Mouse (Mus musculus): ENCODE measurements around the gene Fbxw7. TPM values are rescaled to one million over a fixed set of nuclear protein-coding genes. Genes with fewer than 3 reads are reported as not detected.

The Fbxw7 gene
- total and polyA plus RNA-seq, 3 experiments: 28.5 to 31.3 (median 29.8) TPM

DNA sequence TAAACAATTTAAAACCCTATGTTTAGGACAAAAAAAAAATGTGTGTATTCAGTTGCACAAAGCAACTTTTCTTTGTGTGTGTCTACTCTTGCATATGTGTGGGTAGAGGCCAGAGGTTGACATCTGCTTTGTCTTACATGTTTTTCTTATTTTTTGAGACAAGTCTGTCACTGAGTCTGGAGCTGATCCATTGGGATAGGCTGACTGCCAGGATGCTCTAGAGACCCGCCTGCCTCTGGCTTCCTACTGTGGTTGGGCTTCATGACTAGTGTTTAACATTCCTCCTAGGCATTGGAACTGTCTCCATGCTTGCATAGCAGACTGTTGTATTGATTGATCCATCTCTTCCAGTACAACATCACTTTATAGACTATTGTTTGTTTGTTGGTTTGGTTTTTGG lies 14.3 kb downstream of the Fbxw7 start:
- Histone ChIP-seq H3K4me3 (replicated peaks in 1 of 3; ENCODE audit: low read depth in 2 of 3, low read length in 2 of 3, poor library complexity in 1 of 3) (no peak overlapping the region), H3K79me2 (replicated peaks; ENCODE audit: control insufficient read depth, extremely low read depth, insufficient read depth, poor library complexity, severe bottlenecking) (peaks cover 50% of the 10 kb centered on the region), H3K36me3 (replicated peaks in 1 of 2; ENCODE audit: control insufficient read depth in 1 of 2, insufficient read depth in 1 of 2, low read length in 1 of 2) (peaks cover 0 to 26% of the 10 kb centered on the region in 2 experiments), H3K4me1 (ENCODE audit: control insufficient read depth in 1 of 2, insufficient read depth in 2 of 2) (peaks cover 3 to 80% of the 10 kb centered on the region in 2 experiments; a peak in 3 of 4 replicates), H3K27me3 (replicated peaks) (no peaks in the 10 kb centered on the region), H3K9ac (ENCODE audit: insufficient read depth, low read depth) (no peak overlapping the region), H3K9me3 (replicated peaks; ENCODE audit: low read length) (no peaks in the 10 kb centered on the region), H3K4me2 (ENCODE audit: insufficient read depth, low read depth, poor library complexity, severe bottlenecking) (no peak overlapping the region), H3K27ac (ENCODE audit: insufficient read depth, low read depth) (no peak overlapping the region)
- dilution Hi-C loops (cut with MboI; ENCODE audit: extremely low pct_ligation_motif_present, extremely low pct_unique_long_range_greater_than_20kb, low sequenced_read_pairs) (no loop called here), in situ Hi-C loops (cut with MboI; ENCODE audit: low pct_ligation_motif_present, low pct_unique_long_range_greater_than_20kb, low sequenced_read_pairs) (no loop called here)
- no peak for DNase-seq (ENCODE audit: extremely low read depth)
- TF ChIP-seq POLR2A (IDR thresholded peaks at IDR 0.05; ENCODE audit: low read depth, low read length) (no peak), ELF1 (IDR thresholded peaks at IDR 0.05; ENCODE audit: low read depth, low read length) (no peak), NELFE (IDR thresholded peaks at IDR 0.05; ENCODE audit: low read depth, low read length) (no peak), MEF2A (IDR thresholded peaks at IDR 0.05; ENCODE audit: borderline replicate concordance, low read depth, low read length) (no peak), E2F4 (IDR thresholded peaks at IDR 0.05; ENCODE audit: insufficient replicate concordance, low read depth, low read length) (no peak), JUND (conservative IDR thresholded peaks at IDR 0.05; ENCODE audit: low read depth, low read length) (no peak), CHD2 (IDR thresholded peaks at IDR 0.05; ENCODE audit: low read length) (no peak), POLR2AphosphoS2 (IDR thresholded peaks at IDR 0.05; ENCODE audit: low read depth, low read length) (no peak), CHD1 (IDR thresholded peaks at IDR 0.05; ENCODE audit: low read depth, low read length) (no peak), IRF4 (IDR thresholded peaks at IDR 0.05; ENCODE audit: low read depth, low read length) (no peak), BHLHE40 (IDR thresholded peaks at IDR 0.05; ENCODE audit: low read depth, low read length) (no peak), ZKSCAN1 (IDR thresholded peaks at IDR 0.05; ENCODE audit: borderline replicate concordance, low read depth, low read length) (no peak), EP300 (IDR thresholded peaks at IDR 0.05; ENCODE audit: low read length) (no peak), USF2 (conservative IDR thresholded peaks at IDR 0.05; ENCODE audit: low read depth, low read length) (no peak), JUN (IDR thresholded peaks at IDR 0.05; ENCODE audit: insufficient read depth, low read depth, low read length) (no peak), ZNF384 (IDR thresholded peaks at IDR 0.05; ENCODE audit: low read depth, low read length) (no peak), RAD21 (IDR thresholded peaks at IDR 0.05; ENCODE audit: low read depth, low read length) (no peak), HCFC1 (IDR thresholded peaks at IDR 0.05; ENCODE audit: low read depth, low read length) (no peak), USF1 (IDR thresholded peaks at IDR 0.05; ENCODE audit: low read depth, low read length) (no peak)

DNA sequence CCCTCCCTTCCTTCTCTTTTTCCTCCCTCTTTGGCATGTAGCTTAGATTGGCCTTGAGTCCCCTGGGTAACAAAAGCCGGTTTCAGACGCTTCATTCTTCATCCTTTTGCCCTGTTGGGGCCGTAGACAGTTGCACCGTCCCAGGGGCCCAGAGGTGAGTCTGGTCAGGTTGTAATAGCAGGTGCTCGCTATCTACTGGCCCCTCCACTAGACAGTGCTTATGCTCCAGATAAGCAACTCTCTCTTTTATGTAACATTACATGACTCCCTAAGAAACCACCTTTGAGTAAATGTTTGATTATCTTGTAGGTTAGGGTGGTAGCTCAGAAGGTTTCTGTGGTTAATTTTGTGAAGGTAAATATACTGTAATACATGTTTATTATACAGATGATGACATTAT lies 21.0 kb downstream of the Fbxw7 start:
- H3K36me3 ChIP-seq (replicated peaks in 1 of 2; ENCODE audit: control insufficient read depth in 1 of 2, insufficient read depth in 1 of 2, low read length in 1 of 2): peaks cover 6 to 43% of the 10 kb centered on the region in 2 experiments
- TF ChIP-seq CHD1 (IDR thresholded peaks at IDR 0.05; ENCODE audit: low read depth, low read length) (no peak), CHD2 (IDR thresholded peaks at IDR 0.05; ENCODE audit: low read length) (no peak), ZKSCAN1 (IDR thresholded peaks at IDR 0.05; ENCODE audit: borderline replicate concordance, low read depth, low read length) (no peak), ZMIZ1 (IDR thresholded peaks at IDR 0.05; ENCODE audit: low read depth, low read length) (no peak), POLR2A (IDR thresholded peaks at IDR 0.05; ENCODE audit: low read depth, low read length) (no peak), UBTF (IDR thresholded peaks at IDR 0.05; ENCODE audit: low read depth, low read length) (no peak), GABPA (IDR thresholded peaks at IDR 0.05; ENCODE audit: insufficient replicate concordance, low read depth, low read length) (no peak), KAT2A (IDR thresholded peaks at IDR 0.05; ENCODE audit: insufficient replicate concordance, low read length) (no peak), MEF2A (IDR thresholded peaks at IDR 0.05; ENCODE audit: borderline replicate concordance, low read depth, low read length) (no peak), BHLHE40 (IDR thresholded peaks at IDR 0.05; ENCODE audit: low read depth, low read length) (no peak), EP300 (IDR thresholded peaks at IDR 0.05; ENCODE audit: low read length) (no peak), PAX5 (IDR thresholded peaks at IDR 0.05; ENCODE audit: low read length) (no peak), POLR2AphosphoS2 (IDR thresholded peaks at IDR 0.05; ENCODE audit: low read depth, low read length) (no peak)
- no peaks in the 10 kb centered on the region for H3K27me3 ChIP-seq (replicated peaks)
- no peak for DNase-seq (ENCODE audit: extremely low read depth)
- no peak overlapping the region for H3K9ac ChIP-seq (ENCODE audit: insufficient read depth, low read depth)
- H3K79me2 ChIP-seq (replicated peaks; ENCODE audit: control insufficient read depth, extremely low read depth, insufficient read depth, poor library complexity, severe bottlenecking): peaks cover 42% of the 10 kb centered on the region
- in situ Hi-C loops (cut with MboI; ENCODE audit: low pct_ligation_motif_present, low pct_unique_long_range_greater_than_20kb, low sequenced_read_pairs): no loop called here
- no peak overlapping the region for H3K4me3 ChIP-seq (replicated peaks in 1 of 3; ENCODE audit: low read depth in 2 of 3, low read length in 2 of 3, poor library complexity in 1 of 3)
- dilution Hi-C loops (cut with MboI; ENCODE audit: extremely low pct_ligation_motif_present, extremely low pct_unique_long_range_greater_than_20kb, low sequenced_read_pairs): no loop called here
- no peak overlapping the region for H3K27ac ChIP-seq (ENCODE audit: insufficient read depth, low read depth)
- no peaks in the 10 kb centered on the region for H3K9me3 ChIP-seq (replicated peaks; ENCODE audit: low read length)
- H3K4me2 ChIP-seq (ENCODE audit: insufficient read depth, low read depth, poor library complexity, severe bottlenecking): no peak overlapping the region
- peaks cover 8 to 83% of the 10 kb centered on the region in 2 experiments; a peak in 3 of 4 replicates for H3K4me1 ChIP-seq (ENCODE audit: control insufficient read depth in 1 of 2, insufficient read depth in 2 of 2)

Data from CH12.LX (cell line).